Mouse (Mus musculus): ENCODE results near the gene Mstn.

GRCm38 (mm10) chr1:53069726-53070514 lies 8.5 kb downstream of the Mstn start:
- no peak for TF ChIP-seq CTCF (IDR thresholded peaks at IDR 0.05; ENCODE audit: control insufficient read depth, insufficient read depth, insufficient read length)
- no peak for TF ChIP-seq FOSL1 (IDR thresholded peaks at IDR 0.05; ENCODE audit: insufficient read depth, low read length, poor library complexity, severe bottlenecking)
- no peak for TF ChIP-seq MYOG (IDR thresholded peaks at IDR 0.05; ENCODE audit: control insufficient read depth, extremely low read depth, insufficient read length)
- TF ChIP-seq CEBPB (IDR thresholded peaks at IDR 0.05; ENCODE audit: low read depth), result no peak
- TF ChIP-seq MAX (IDR thresholded peaks at IDR 0.05), result no peak
